Mouse (Mus musculus) ES-E14 (cell line): ENCODE data around the gene Col4a2.

ENCODE experiments used
- CHD2 ChIP-seq: IDR thresholded peaks from 2 replicates; pipeline ENCODE4 v1.6.1; 2014; ENCODE audit warnings: mild to moderate bottlenecking, low read depth, low read length, inconsistent platforms
- MAFK ChIP-seq: IDR thresholded peaks from 2 replicates; pipeline ENCODE4 v1.6.1; 2014; ENCODE audit warnings: mild to moderate bottlenecking, low read depth, low read length, inconsistent platforms; ENCODE audit not compliant: insufficient read depth
- ZC3H11A ChIP-seq: IDR thresholded peaks from 2 replicates; pipeline ENCODE4 v1.6.1; 2012; ENCODE audit warnings: low read depth, mild to moderate bottlenecking, inconsistent platforms, low read length, borderline replicate concordance
- ZNF384 ChIP-seq: IDR thresholded peaks from 2 replicates; pipeline ENCODE4 v1.6.1; 2012; ENCODE audit warnings: low read depth, low read length, inconsistent platforms

GRCm38 (mm10) chr8:11288286-11288685, 24.3 kb upstream of the Col4a2 start:
- TF ChIP-seq ZC3H11A = no peak
- TF ChIP-seq CHD2 = no peak
- TF ChIP-seq ZNF384 = no peak
- no peak for TF ChIP-seq MAFK
